Mouse (Mus musculus): ENCODE results near the gene Appl1. TPM values are rescaled to one million over a fixed set of nuclear protein-coding genes. Genes with fewer than 3 reads are reported as not detected.
A peak's percentile ranks its signal among the peaks of the same experiment; 100 is the strongest.
"Not testable (repeated sequence)": the region's sequence is repeated elsewhere in the genome, so short reads cannot be mapped to it uniquely, and the experiment has no call there.

Appl1 gene
- polyA plus RNA-seq, 1 experiment from 2014 or later: 26.3 TPM

DNA sequence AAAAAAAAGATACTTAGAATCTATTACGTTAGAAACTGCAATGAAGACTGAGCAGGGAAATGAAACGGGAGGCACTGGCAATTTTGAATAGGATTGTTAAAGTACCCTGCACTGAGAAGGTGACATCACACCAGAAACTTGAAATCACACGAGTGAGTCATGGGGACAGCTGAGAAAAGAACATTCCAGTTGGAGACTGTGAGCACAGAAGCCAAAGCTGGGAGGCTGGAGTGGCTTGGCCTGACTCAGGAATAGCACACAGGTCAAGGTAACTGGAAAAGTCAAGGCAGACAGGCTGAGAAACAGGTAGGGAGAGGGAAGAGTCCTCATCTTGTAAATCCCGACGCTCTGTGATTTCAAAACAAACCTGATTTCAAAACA, 11.1 kb upstream of the Appl1 start:
- H3K4me3 ChIP-seq: no peak overlapping the region
- peaks cover 5% of the 10 kb centered on the region for H3K4me1 ChIP-seq
- 76% methylated on average over 5 of the region's 5 CpGs for WGBS
- peaks cover 5% of the 10 kb centered on the region; the same call in 1 of the 2 replicates for H3K9me3 ChIP-seq
- no peak overlapping the region for H3K27ac ChIP-seq
- no peak for DNase-seq (ENCODE audit: low spot score)
- H3K36me3 ChIP-seq: peaks cover 4% of the 10 kb centered on the region
- no peaks in the 10 kb centered on the region for H3K27me3 ChIP-seq (ENCODE audit: insufficient read depth, poor library complexity, severe bottlenecking)

GRCm38 (mm10) chr14:26981494-26982149, 10.6 kb upstream of the Appl1 start:
- H3K4me1 ChIP-seq: peaks cover 10% of the 10 kb centered on the region
- no peaks in the 10 kb centered on the region for H3K27me3 ChIP-seq (ENCODE audit: insufficient read depth, poor library complexity, severe bottlenecking)
- WGBS: 60% methylated on average over 5 of the region's 5 CpGs
- no peak for DNase-seq (ENCODE audit: low spot score)
- H3K4me3 ChIP-seq: no peak overlapping the region
- H3K27ac ChIP-seq: no peak overlapping the region
- peaks cover 5% of the 10 kb centered on the region; the same call in 1 of the 2 replicates for H3K9me3 ChIP-seq
- H3K36me3 ChIP-seq: peaks cover 4% of the 10 kb centered on the region

DNA sequence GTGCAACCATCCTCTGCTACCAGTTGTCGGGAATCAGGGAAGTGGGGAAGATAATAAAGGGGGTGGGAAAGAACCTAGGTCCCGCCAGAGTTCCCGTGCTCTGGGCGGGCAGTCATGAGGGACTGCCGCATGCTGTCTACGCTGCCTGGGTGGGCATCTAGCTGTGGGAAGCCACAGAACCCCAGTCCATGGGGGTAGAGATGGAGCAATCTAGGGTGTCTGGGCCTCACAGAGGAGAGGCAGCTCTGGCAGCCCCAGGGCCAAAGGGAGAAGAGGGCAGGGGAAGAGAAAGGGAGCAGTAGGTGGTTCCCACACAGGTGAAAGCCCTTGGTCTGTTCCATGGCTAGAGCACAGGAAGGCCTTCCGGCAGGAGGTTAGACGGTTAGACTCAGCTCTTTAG, 10.0 kb upstream of the Appl1 start:
- peaks cover 4% of the 10 kb centered on the region for H3K36me3 ChIP-seq
- DNase-seq (ENCODE audit: low spot score): no peak
- WGBS: 88% methylated on average over 8 of the region's 8 CpGs

GRCm38 (mm10) chr14:26979808-26980207, 8.8 kb upstream of the Appl1 start:
- no peak for DNase-seq (ENCODE audit: low spot score)
- H3K4me3 ChIP-seq: no peak overlapping the region
- H3K27ac ChIP-seq: no peak overlapping the region
- H3K4me1 ChIP-seq: peaks cover 17% of the 10 kb centered on the region
- 82% methylated on average over 3 of the region's 3 CpGs for WGBS
- H3K36me3 ChIP-seq: peaks cover 4% of the 10 kb centered on the region
- no peaks in the 10 kb centered on the region for H3K27me3 ChIP-seq (ENCODE audit: insufficient read depth, poor library complexity, severe bottlenecking)
- peaks cover 5% of the 10 kb centered on the region; the same call in 1 of the 2 replicates for H3K9me3 ChIP-seq

More for the DNA sequence above, 10.0 kb upstream of the Appl1 start:
- peaks cover 10% of the 10 kb centered on the region for H3K4me1 ChIP-seq
- peaks cover 5% of the 10 kb centered on the region; the same call in 1 of the 2 replicates for H3K9me3 ChIP-seq
- H3K27me3 ChIP-seq (ENCODE audit: insufficient read depth, poor library complexity, severe bottlenecking): no peaks in the 10 kb centered on the region
- H3K4me3 ChIP-seq: no peak overlapping the region
- H3K27ac ChIP-seq: no peak overlapping the region

- WGBS: 55% methylated on average over 2 of the region's 2 CpGs
- peaks cover 4% of the 10 kb centered on the region for H3K36me3 ChIP-seq
- DNase-seq (ENCODE audit: low spot score): no peak
- H3K4me1 ChIP-seq: peaks cover 17% of the 10 kb centered on the region
- H3K4me3 ChIP-seq: no peak overlapping the region
- H3K9me3 ChIP-seq: peaks cover 5% of the 10 kb centered on the region; the same call in 1 of the 2 replicates
- no peak overlapping the region for H3K27ac ChIP-seq
- H3K27me3 ChIP-seq (ENCODE audit: insufficient read depth, poor library complexity, severe bottlenecking): no peaks in the 10 kb centered on the region
Observed at GRCm38 (mm10) chr14:26977500-26977899, 6.5 kb upstream of the Appl1 start.

DNA sequence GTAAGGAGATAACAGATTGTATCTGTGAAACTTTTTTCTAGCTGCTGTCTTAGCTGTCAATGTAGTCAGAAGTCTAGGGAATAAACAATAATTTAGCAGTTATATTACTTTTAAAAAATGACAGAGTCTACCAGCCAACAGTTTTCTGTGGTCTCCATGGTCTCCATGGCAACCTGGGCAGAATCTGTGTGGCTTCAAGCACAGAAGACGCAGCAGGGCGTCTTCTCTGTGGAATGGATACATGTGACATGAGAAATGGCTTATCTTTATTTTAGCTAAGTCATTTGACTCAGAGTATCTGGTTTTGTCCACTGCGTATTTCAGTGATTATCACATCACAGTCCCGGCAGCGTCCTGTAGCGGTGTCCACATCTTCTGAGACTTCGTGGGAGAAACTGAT, 5.2 kb upstream of the Appl1 start:
- H3K4me3 ChIP-seq: no peak overlapping the region
- peaks cover 4% of the 10 kb centered on the region; the same call in 1 of the 2 replicates for H3K9me3 ChIP-seq
- WGBS: 75% methylated on average over 7 of the region's 7 CpGs
- no peaks in the 10 kb centered on the region for H3K27me3 ChIP-seq (ENCODE audit: insufficient read depth, poor library complexity, severe bottlenecking)
- no peak overlapping the region for H3K27ac ChIP-seq
- H3K36me3 ChIP-seq: peaks cover 4% of the 10 kb centered on the region
- no peak for DNase-seq (ENCODE audit: low spot score)
- peaks cover 17% of the 10 kb centered on the region for H3K4me1 ChIP-seq

GRCm38 (mm10) chr14:26975490-26975889, 4.5 kb upstream of the Appl1 start:
- Histone ChIP-seq H3K27ac (peak overlapping the region; percentile 56; the same call in 1 of the 2 replicates), H3K36me3 (no peaks in the 10 kb centered on the region), H3K4me1 (peaks cover 17% of the 10 kb centered on the region), H3K9me3 (no peaks in the 10 kb centered on the region), H3K27me3 (ENCODE audit: insufficient read depth, poor library complexity, severe bottlenecking) (no peaks in the 10 kb centered on the region), H3K4me3 (no peak overlapping the region)
- WGBS: 81% methylated on average over 3 of the region's 3 CpGs
- DNase-seq (ENCODE audit: low spot score): no peak

- H3K4me3 ChIP-seq: no peak overlapping the region
- H3K36me3 ChIP-seq: no peaks in the 10 kb centered on the region
- H3K4me1 ChIP-seq: peaks cover 17% of the 10 kb centered on the region
- 81% methylated on average over 2 of the region's 2 CpGs for WGBS
- no peak overlapping the region for H3K27ac ChIP-seq
- H3K27me3 ChIP-seq (ENCODE audit: insufficient read depth, poor library complexity, severe bottlenecking): no peaks in the 10 kb centered on the region
- DNase-seq (ENCODE audit: low spot score): no peak
- no peaks in the 10 kb centered on the region for H3K9me3 ChIP-seq
Observed at GRCm38 (mm10) chr14:26973089-26973488, 2.1 kb upstream of the Appl1 start.

DNA sequence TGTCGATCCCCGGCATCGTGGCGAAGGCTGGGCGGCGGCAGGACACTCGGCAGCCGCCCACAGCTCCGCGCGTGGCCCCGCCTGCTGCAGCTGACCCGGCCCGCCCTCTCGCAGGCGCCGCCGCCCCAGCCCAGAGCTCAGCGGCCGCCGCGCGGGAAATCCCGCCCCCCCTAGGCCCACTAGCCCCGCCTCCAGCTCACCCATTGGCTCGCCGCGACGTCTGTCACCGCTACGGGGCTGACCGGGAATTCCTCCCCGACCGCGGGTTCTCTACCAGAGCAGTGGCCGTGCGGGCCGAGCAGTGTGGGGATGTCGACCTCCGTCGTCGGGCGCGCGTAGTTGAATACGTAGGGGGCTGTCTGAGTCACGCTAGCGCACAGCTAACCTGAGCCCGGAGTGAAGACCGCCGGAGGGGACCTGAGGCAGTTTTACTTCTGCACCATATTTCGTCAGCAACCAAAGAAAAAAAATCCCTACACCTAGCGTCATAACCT, 546 bp downstream of the Appl1 start:
- Histone ChIP-seq H3K4me3 (peak overlapping the region; percentile 93), H3K4me1 (peaks cover 2% of the 10 kb centered on the region), H3K9me3 (no peaks in the 10 kb centered on the region), H3K27me3 (ENCODE audit: insufficient read depth, poor library complexity, severe bottlenecking) (no peaks in the 10 kb centered on the region), H3K27ac (peak overlapping the region; percentile 94), H3K36me3 (no peaks in the 10 kb centered on the region)
- DNase-seq (ENCODE audit: low spot score): peak; percentile 98
- under 1% methylated on average over 47 of the region's 53 CpGs for WGBS

- H3K27me3 ChIP-seq (ENCODE audit: insufficient read depth, poor library complexity, severe bottlenecking): no peaks in the 10 kb centered on the region
- peak overlapping the region; percentile 93 for H3K4me3 ChIP-seq
- H3K4me1 ChIP-seq: no peaks in the 10 kb centered on the region
- DNase-seq (ENCODE audit: low spot score): peak; percentile 86
- under 1% methylated on average over 62 of the region's 62 CpGs for WGBS
- H3K9me3 ChIP-seq: no peaks in the 10 kb centered on the region
- H3K36me3 ChIP-seq: no peaks in the 10 kb centered on the region
- peak overlapping the region; percentile 94 for H3K27ac ChIP-seq
Observed at GRCm38 (mm10) chr14:26969856-26970407, 1.1 kb downstream of the Appl1 start.

DNA sequence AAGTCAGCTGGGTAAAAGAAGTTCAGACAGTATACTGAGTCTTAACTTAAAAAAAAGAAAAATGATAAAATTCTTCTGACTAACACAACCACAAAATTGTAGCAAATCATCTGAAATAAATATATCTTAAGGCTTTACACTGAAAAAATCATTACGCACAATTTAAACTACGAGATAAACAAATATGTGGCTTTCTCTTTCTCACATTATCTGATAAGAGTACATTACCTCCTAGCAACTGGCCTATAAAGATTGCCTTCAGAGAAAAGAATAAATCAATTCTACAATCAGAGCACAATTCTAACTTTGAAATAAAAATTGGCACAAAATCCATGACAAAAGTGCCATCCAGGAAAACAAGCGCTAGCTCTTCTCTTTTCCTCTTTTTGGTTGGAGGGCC, 1.9 kb downstream of the Appl1 start:
- Histone ChIP-seq H3K4me1 (no peaks in the 10 kb centered on the region), H3K27me3 (ENCODE audit: insufficient read depth, poor library complexity, severe bottlenecking) (no peaks in the 10 kb centered on the region), H3K36me3 (0 out of 2 replicates have a peak, but pooled peaks cover 5% of the 10 kb centered on the region), H3K9me3 (no peaks in the 10 kb centered on the region), H3K27ac (peak overlapping the region; percentile 94; the same call in 1 of the 2 replicates), H3K4me3 (peak overlapping the region; percentile 93)
- DNase-seq (ENCODE audit: low spot score): no peak
- 80% methylated on average over 3 of the region's 3 CpGs for WGBS

GRCm38 (mm10) chr14:26960518-26960917, 10.5 kb downstream of the Appl1 start:
- WGBS: 76% methylated on average over 1 of the region's 1 CpGs
- Histone ChIP-seq H3K27ac (no peak overlapping the region), H3K9me3 (no peaks in the 10 kb centered on the region), H3K27me3 (ENCODE audit: insufficient read depth, poor library complexity, severe bottlenecking) (no peaks in the 10 kb centered on the region), H3K36me3 (peaks cover 33% of the 10 kb centered on the region; the same call in 1 of the 2 replicates), H3K4me3 (no peak overlapping the region), H3K4me1 (no peaks in the 10 kb centered on the region)
- DNase-seq (ENCODE audit: low spot score): no peak

- H3K9me3 ChIP-seq; DNase-seq (ENCODE audit: low spot score); H3K4me3 ChIP-seq; H3K27me3 ChIP-seq (ENCODE audit: insufficient read depth, poor library complexity, severe bottlenecking); H3K4me1 ChIP-seq; H3K27ac ChIP-seq: not testable (repeated sequence)
- H3K36me3 ChIP-seq: peaks cover 29% of the 10 kb centered on the region; the same call in 1 of the 2 replicates
- 98% methylated on average over 2 of the region's 2 CpGs for WGBS
Observed at GRCm38 (mm10) chr14:26956139-26956538, 14.9 kb downstream of the Appl1 start.

All from heart, embryonic 10.5 days (tissue).